Mouse (Mus musculus) limb, embryonic 10.5 days (tissue): ENCODE results near the gene Eepd1. TPM values are rescaled to one million over a fixed set of nuclear protein-coding genes. Genes with fewer than 3 reads are reported as not detected.

ENCODE experiments used
- DNase-seq: peaks from one replicate; pipeline ENCODE4 v3.0.0-alpha.2; 2017; ENCODE audit warnings: low spot score
- H3K27ac ChIP-seq: fragments of 300-500 bp; sonication (generic); 2 replicates; pipeline ENCODE4 v1.5.1; 2016; ENCODE audit warnings: mild to moderate bottlenecking
- H3K27me3 ChIP-seq: fragments of 300-500 bp; sonication (generic); 2 replicates; pipeline ENCODE4 v1.6.1; 2016; ENCODE audit warnings: low read depth, mild to moderate bottlenecking; ENCODE audit not compliant: poor library complexity, severe bottlenecking
- H3K36me3 ChIP-seq: fragments of 300-500 bp; sonication (generic); 2 replicates; pipeline ENCODE4 v1.6.1; 2016; ENCODE audit warnings: mild to moderate bottlenecking, moderate library complexity
- H3K4me1 ChIP-seq: fragments of 300-500 bp; sonication (generic); 2 replicates; pipeline ENCODE4 v1.6.1; 2016
- H3K4me3 ChIP-seq: fragments of 300-500 bp; sonication (generic); 2 replicates; pipeline ENCODE4 v1.5.1; 2016; ENCODE audit warnings: mild to moderate bottlenecking, moderate library complexity
- H3K9me3 ChIP-seq: fragments of 300-500 bp; sonication (generic); replicated peaks from 2 replicates; pipeline ENCODE4 v1.6.1; 2016; ENCODE audit warnings: mild to moderate bottlenecking
- WGBS: fragments of 180-500 bp; shearing (Covaris S2); methylation state at CpG from one replicate; pipeline ENCODE4 v1.1.7; 2016; 5-methylcytosine and 5-hydroxymethylcytosine counted together
- polyA plus RNA-seq: library from polyadenylated mRNA; unstranded; fragments of >200 nt; fragmentation: Nextera tagmentation; extraction: Ambion mirVana; gene quantifications from 2 replicates; pipeline ENCODE4 v1.2.1, GENCODE M21; 2016

Eepd1 gene
- polyA plus RNA-seq, 1 experiment from 2014 or later: 22.9 TPM

DNA sequence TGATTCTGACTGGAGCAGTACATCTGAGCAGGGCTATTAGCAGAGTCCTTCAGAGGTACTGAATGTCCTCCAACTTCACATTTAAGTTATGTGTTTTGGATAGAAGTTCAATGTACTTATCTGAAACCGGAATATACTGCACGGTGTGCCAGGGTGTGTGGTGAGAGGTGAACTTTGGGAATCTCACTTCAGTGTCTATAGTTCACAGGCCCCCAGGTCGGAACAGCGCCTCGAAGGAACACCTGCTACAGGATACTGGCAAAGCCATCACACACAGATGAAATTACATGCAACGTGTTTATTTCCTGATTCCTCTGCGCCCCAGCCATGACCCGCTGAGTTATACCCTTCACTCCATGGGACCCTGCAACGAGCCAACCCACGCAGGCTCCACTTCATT lies 14.3 kb downstream of the Eepd1 start:
- 94% methylated on average over 10 of the region's 10 CpGs for WGBS
- no peak overlapping the region for H3K4me3 ChIP-seq
- DNase-seq: no peak
- no peak overlapping the region for H3K27ac ChIP-seq
- H3K9me3 ChIP-seq: no peaks in the 10 kb centered on the region
- peaks cover 6% of the 10 kb centered on the region; the same call in 1 of the 2 replicates for H3K36me3 ChIP-seq
- peaks cover 31% of the 10 kb centered on the region for H3K4me1 ChIP-seq
- H3K27me3 ChIP-seq: no peaks in the 10 kb centered on the region

- Histone ChIP-seq H3K9me3 (no peaks in the 10 kb centered on the region), H3K36me3 (peaks cover 6% of the 10 kb centered on the region; the same call in 1 of the 2 replicates), H3K27me3 (no peaks in the 10 kb centered on the region), H3K27ac (no peak overlapping the region), H3K4me3 (no peak overlapping the region), H3K4me1 (peaks cover 30% of the 10 kb centered on the region)
- no peak for DNase-seq
- WGBS: 90% methylated on average over 4 of the region's 4 CpGs
Measured at GRCm38 (mm10) chr9:25496196-25496595, 14.8 kb downstream of the Eepd1 start.

DNA sequence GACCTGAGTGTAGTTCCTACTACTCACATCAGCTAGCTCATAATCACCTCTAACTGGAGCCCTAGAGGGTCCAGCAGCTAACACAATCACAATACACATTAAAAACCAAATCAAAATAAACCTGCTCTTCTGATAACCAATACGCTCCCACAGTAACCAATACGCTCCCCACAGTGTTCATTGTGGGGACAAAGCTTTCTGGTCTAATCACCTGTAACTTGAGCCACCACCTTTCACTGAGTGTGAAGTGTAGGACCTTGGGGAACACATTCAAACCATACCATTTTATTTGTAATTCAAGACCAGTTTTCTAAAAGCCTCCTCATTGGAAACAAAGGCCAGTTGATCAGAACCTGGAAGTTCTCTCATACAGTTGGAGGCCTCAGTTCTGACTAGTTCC lies 15.4 kb downstream of the Eepd1 start:
- no peak for DNase-seq
- H3K9me3 ChIP-seq: no peaks in the 10 kb centered on the region
- H3K4me1 ChIP-seq: peaks cover 30% of the 10 kb centered on the region
- no peak overlapping the region; the same call in 1 of the 2 replicates for H3K27ac ChIP-seq
- H3K27me3 ChIP-seq: no peaks in the 10 kb centered on the region
- peaks cover 6% of the 10 kb centered on the region; the same call in 1 of the 2 replicates for H3K36me3 ChIP-seq
- WGBS: 92% methylated on average over 2 of the region's 2 CpGs
- no peak overlapping the region for H3K4me3 ChIP-seq

DNA sequence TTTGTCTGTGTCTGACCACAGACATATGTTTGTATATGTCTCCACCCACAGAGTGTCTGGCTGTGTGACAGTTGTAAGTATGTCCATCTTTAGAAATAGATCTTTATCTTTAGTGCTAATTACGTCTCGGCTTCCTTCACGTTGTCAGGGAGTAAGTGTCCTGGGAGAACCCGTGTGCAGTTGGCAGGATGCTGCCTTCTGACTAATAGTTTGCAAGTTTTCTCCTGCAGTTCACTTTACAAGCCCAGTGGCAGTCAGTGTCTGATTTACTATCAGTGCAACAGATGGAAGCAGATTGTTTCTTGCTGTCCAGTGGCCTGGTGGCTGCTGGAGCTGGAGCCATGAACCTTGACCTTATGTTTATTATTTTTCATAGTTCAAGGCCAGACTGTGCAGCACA lies 17.4 kb downstream of the Eepd1 start:
- no peak for DNase-seq
- Histone ChIP-seq H3K27me3 (no peaks in the 10 kb centered on the region), H3K36me3 (peaks cover 6% of the 10 kb centered on the region; the same call in 1 of the 2 replicates), H3K4me3 (no peak overlapping the region), H3K27ac (no peak overlapping the region), H3K9me3 (no peaks in the 10 kb centered on the region), H3K4me1 (peaks cover 30% of the 10 kb centered on the region)
- 23% methylated on average over 4 of the region's 4 CpGs for WGBS

- peaks cover 4% of the 10 kb centered on the region; the same call in 1 of the 2 replicates for H3K36me3 ChIP-seq
- WGBS: 26% methylated on average over 3 of the region's 3 CpGs
Measured at GRCm38 (mm10) chr9:25499306-25499705, 18.0 kb downstream of the Eepd1 start.

GRCm38 (mm10) chr9:25500031-25500430 lies 18.7 kb downstream of the Eepd1 start:
- DNase-seq: no peak
- Histone ChIP-seq H3K36me3 (peaks cover 3% of the 10 kb centered on the region; the same call in 1 of the 2 replicates), H3K27me3 (no peaks in the 10 kb centered on the region), H3K9me3 (no peaks in the 10 kb centered on the region), H3K4me3 (no peak overlapping the region), H3K4me1 (peaks cover 34% of the 10 kb centered on the region), H3K27ac (no peak overlapping the region)
- 88% methylated on average over 2 of the region's 2 CpGs for WGBS

More at GRCm38 (mm10) chr9:25499306-25499705, 18.0 kb downstream of the Eepd1 start:
- no peak overlapping the region for H3K4me3 ChIP-seq
- H3K4me1 ChIP-seq: peaks cover 30% of the 10 kb centered on the region
- H3K27ac ChIP-seq: no peak overlapping the region
- no peak for DNase-seq
- H3K9me3 ChIP-seq: no peaks in the 10 kb centered on the region
- H3K27me3 ChIP-seq: no peaks in the 10 kb centered on the region

DNA sequence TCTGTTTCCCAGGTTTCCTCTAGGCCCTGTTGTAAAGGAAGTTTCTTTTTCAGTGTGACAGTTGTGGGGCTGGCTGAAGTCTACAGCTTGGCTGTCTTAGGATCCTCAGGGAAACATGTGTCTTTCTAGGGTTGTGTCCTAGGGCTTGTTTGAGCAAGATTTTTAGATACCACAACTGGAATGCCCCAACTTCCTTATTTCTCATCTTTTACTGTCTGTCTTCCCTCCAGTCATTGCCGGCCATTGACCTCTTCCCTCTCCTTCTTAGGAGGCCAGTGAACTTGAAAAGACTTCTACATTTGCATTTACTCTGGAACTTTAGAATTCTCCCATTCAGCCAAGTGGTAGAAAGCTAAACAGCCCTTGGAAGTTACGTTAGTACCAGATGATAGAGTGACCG lies 27.5 kb downstream of the Eepd1 start:
- H3K4me3 ChIP-seq: no peak overlapping the region
- WGBS: 91% methylated on average over 3 of the region's 3 CpGs

GRCm38 (mm10) chr9:25510572-25510971 lies 29.2 kb downstream of the Eepd1 start:
- no peaks in the 10 kb centered on the region for H3K9me3 ChIP-seq
- 90% methylated on average over 11 of the region's 11 CpGs for WGBS
- no peaks in the 10 kb centered on the region for H3K27me3 ChIP-seq
- H3K4me1 ChIP-seq: peaks cover 5% of the 10 kb centered on the region; the same call in 1 of the 2 replicates
- no peak overlapping the region for H3K27ac ChIP-seq
- no peaks in the 10 kb centered on the region for H3K36me3 ChIP-seq
- H3K4me3 ChIP-seq: no peak overlapping the region
- DNase-seq: no peak

More for the DNA sequence above, 27.5 kb downstream of the Eepd1 start:
- H3K4me1 ChIP-seq: peaks cover 9% of the 10 kb centered on the region
- H3K36me3 ChIP-seq: no peaks in the 10 kb centered on the region
- H3K27me3 ChIP-seq: no peaks in the 10 kb centered on the region
- H3K27ac ChIP-seq: no peak overlapping the region
- no peak for DNase-seq
- H3K9me3 ChIP-seq: no peaks in the 10 kb centered on the region

GRCm38 (mm10) chr9:25513050-25513449 lies 31.7 kb downstream of the Eepd1 start:
- H3K9me3 ChIP-seq: no peaks in the 10 kb centered on the region

GRCm38 (mm10) chr9:25513556-25513955 lies 32.2 kb downstream of the Eepd1 start:
- Histone ChIP-seq H3K27ac (no peak overlapping the region), H3K4me3 (no peak overlapping the region), H3K4me1 (peaks cover 13% of the 10 kb centered on the region), H3K9me3 (no peaks in the 10 kb centered on the region), H3K36me3 (no peaks in the 10 kb centered on the region), H3K27me3 (no peaks in the 10 kb centered on the region)
- 90% methylated on average over 3 of the region's 3 CpGs for WGBS
- no peak for DNase-seq

More at GRCm38 (mm10) chr9:25513050-25513449, 31.7 kb downstream of the Eepd1 start:
- no peak for DNase-seq
- Histone ChIP-seq H3K36me3 (no peaks in the 10 kb centered on the region), H3K27ac (no peak overlapping the region), H3K27me3 (no peaks in the 10 kb centered on the region), H3K4me1 (peaks cover 12% of the 10 kb centered on the region), H3K4me3 (no peak overlapping the region)
- 88% methylated on average over 2 of the region's 2 CpGs for WGBS

- Histone ChIP-seq H3K27me3 (no peaks in the 10 kb centered on the region), H3K4me3 (no peak overlapping the region), H3K27ac (no peak overlapping the region), H3K36me3 (no peaks in the 10 kb centered on the region), H3K9me3 (no peaks in the 10 kb centered on the region), H3K4me1 (peaks cover 28% of the 10 kb centered on the region)
- WGBS: 77% methylated on average over 7 of the region's 7 CpGs
- DNase-seq: no peak
Measured at GRCm38 (mm10) chr9:25516640-25517039, 35.3 kb downstream of the Eepd1 start.

DNA sequence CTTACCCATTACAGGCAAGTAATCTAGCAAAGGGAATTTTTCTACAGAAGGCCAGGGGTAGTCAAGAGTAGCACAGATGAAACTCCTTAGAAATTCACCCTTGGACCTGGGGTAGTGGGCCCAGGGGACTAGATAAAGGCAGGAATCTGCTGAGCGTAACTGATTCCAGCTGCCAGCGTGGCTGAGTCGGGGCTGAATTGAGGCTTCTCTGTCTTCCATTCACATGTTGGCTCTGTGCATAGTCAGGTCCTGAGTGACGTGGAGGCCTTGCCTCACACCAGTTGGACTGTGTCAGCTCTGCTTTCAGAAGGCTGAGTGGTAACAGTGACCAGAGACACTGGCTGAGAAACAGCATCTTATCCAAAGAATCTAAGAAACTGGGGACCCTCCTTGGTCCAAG lies 36.6 kb downstream of the Eepd1 start:
- H3K27me3 ChIP-seq: no peaks in the 10 kb centered on the region
- no peaks in the 10 kb centered on the region for H3K36me3 ChIP-seq
- H3K9me3 ChIP-seq: no peaks in the 10 kb centered on the region
- DNase-seq: no peak
- WGBS: 48% methylated on average over 4 of the region's 4 CpGs
- 0 out of 2 replicates have a peak overlapping the region, but pooled peaks have one; percentile 11 for H3K27ac ChIP-seq
- no peak overlapping the region for H3K4me3 ChIP-seq
- H3K4me1 ChIP-seq: peaks cover 28% of the 10 kb centered on the region

GRCm38 (mm10) chr9:25519193-25519592 lies 37.8 kb downstream of the Eepd1 start:
- WGBS: 53% methylated on average over 6 of the region's 6 CpGs
- H3K4me1 ChIP-seq: peaks cover 28% of the 10 kb centered on the region
- H3K27ac ChIP-seq: peak overlapping the region; percentile 37; the same call in 1 of the 2 replicates

DNA sequence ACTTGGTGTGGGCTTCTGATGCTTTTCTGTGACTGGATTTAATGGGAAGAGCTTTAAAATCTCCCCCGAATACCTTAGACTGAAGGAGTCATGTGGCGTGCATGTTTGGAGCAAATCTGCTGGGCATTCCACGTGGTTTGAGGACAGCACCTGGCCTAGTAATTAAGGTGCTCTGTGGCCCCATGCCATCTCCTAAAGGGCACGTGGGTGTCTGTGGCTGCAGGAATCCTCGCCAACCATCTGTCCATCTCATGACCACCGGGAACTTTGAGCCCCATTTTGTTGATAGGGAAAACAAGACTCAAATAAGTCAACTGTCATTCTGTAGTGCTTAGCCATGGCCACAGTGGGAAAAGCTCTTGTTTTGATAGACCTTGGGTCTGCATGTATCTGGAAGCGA lies 39.5 kb downstream of the Eepd1 start:
- 93% methylated on average over 7 of the region's 7 CpGs for WGBS
- Histone ChIP-seq H3K4me3 (no peak overlapping the region), H3K36me3 (no peaks in the 10 kb centered on the region), H3K9me3 (no peaks in the 10 kb centered on the region), H3K27ac (no peak overlapping the region; the same call in 1 of the 2 replicates), H3K27me3 (no peaks in the 10 kb centered on the region), H3K4me1 (peaks cover 28% of the 10 kb centered on the region)
- no peak for DNase-seq

More at GRCm38 (mm10) chr9:25519193-25519592, 37.8 kb downstream of the Eepd1 start:
- Histone ChIP-seq H3K27me3 (no peaks in the 10 kb centered on the region), H3K9me3 (no peaks in the 10 kb centered on the region), H3K4me3 (no peak overlapping the region), H3K36me3 (no peaks in the 10 kb centered on the region)
- DNase-seq: no peak
